Mouse (Mus musculus) splenic B cell, adult 2 months (primary cell): ENCODE results near the gene Stx18.

Source experiments
- DNase-seq: peaks from one replicate; pipeline ENCODE4 v3.0.0-alpha.2; 2011; ENCODE audit warnings: low read depth, low spot score
- H3K27me3 ChIP-seq: 2 replicates; pipeline ENCODE4 v1.6.1; 2012; ENCODE audit warnings: mild to moderate bottlenecking, low read length, moderate library complexity, mixed read lengths; ENCODE audit not compliant: control insufficient read depth, poor library complexity, insufficient read depth, severe bottlenecking
- H3K36me3 ChIP-seq: 2 replicates; pipeline ENCODE4 v1.6.1; 2012; ENCODE audit warnings: mild to moderate bottlenecking, low read length, moderate library complexity, mixed read lengths; ENCODE audit not compliant: control insufficient read depth, poor library complexity, insufficient read depth, severe bottlenecking

Gene Stx18

GRCm38 (mm10) chr5:38136247-38136646 lies 97.7 kb downstream of the Stx18 start:
- Histone ChIP-seq H3K36me3 (0 out of 2 replicates have a peak, but pooled peaks cover 2% of the 10 kb centered on the region), H3K27me3 (no peaks in the 10 kb centered on the region)
- no peak for DNase-seq

- no peaks in the 10 kb centered on the region for H3K27me3 ChIP-seq
- no peak for DNase-seq
- 0 out of 2 replicates have a peak, but pooled peaks cover 2% of the 10 kb centered on the region for H3K36me3 ChIP-seq
Measured at GRCm38 (mm10) chr5:38137163-38137562, 98.6 kb downstream of the Stx18 start.

GRCm38 (mm10) chr5:38140893-38141292 lies 102.4 kb downstream of the Stx18 start:
- Histone ChIP-seq H3K27me3 (no peaks in the 10 kb centered on the region), H3K36me3 (0 out of 2 replicates have a peak, but pooled peaks cover 2% of the 10 kb centered on the region)
- no peak for DNase-seq

GRCm38 (mm10) chr5:38146524-38146923 lies 108.0 kb downstream of the Stx18 start:
- no peaks in the 10 kb centered on the region for H3K27me3 ChIP-seq
- H3K36me3 ChIP-seq = no peaks in the 10 kb centered on the region
- no peak for DNase-seq

GRCm38 (mm10) chr5:38151264-38151663 lies 112.7 kb downstream of the Stx18 start:
- DNase-seq = no peak
- no peaks in the 10 kb centered on the region for H3K36me3 ChIP-seq
- H3K27me3 ChIP-seq = no peaks in the 10 kb centered on the region

- no peaks in the 10 kb centered on the region for H3K27me3 ChIP-seq
- DNase-seq = no peak
- no peaks in the 10 kb centered on the region for H3K36me3 ChIP-seq
Measured at GRCm38 (mm10) chr5:38152201-38153108, 113.9 kb downstream of the Stx18 start.

GRCm38 (mm10) chr5:38153636-38154035 lies 115.1 kb downstream of the Stx18 start:
- Histone ChIP-seq H3K36me3 (no peaks in the 10 kb centered on the region), H3K27me3 (no peaks in the 10 kb centered on the region)
- DNase-seq = no peak

GRCm38 (mm10) chr5:38157481-38158020 lies 119.0 kb downstream of the Stx18 start:
- no peak for DNase-seq
- Histone ChIP-seq H3K27me3 (no peaks in the 10 kb centered on the region), H3K36me3 (no peaks in the 10 kb centered on the region)

- DNase-seq = no peak
- Histone ChIP-seq H3K36me3 (no peaks in the 10 kb centered on the region), H3K27me3 (no peaks in the 10 kb centered on the region)
Measured at GRCm38 (mm10) chr5:38158501-38158946, 120.0 kb downstream of the Stx18 start.

- H3K27me3 ChIP-seq = no peaks in the 10 kb centered on the region
- no peaks in the 10 kb centered on the region for H3K36me3 ChIP-seq
- no peak for DNase-seq
Measured at GRCm38 (mm10) chr5:38158947-38159633, 120.5 kb downstream of the Stx18 start.

- DNase-seq = no peak
- H3K27me3 ChIP-seq = no peaks in the 10 kb centered on the region
- H3K36me3 ChIP-seq = no peaks in the 10 kb centered on the region
Measured at GRCm38 (mm10) chr5:38159634-38160413, 121.3 kb downstream of the Stx18 start, which contains the start of gene Nsg1. Gene Nsg1 (minus strand): TSS chr5:38159907.

GRCm38 (mm10) chr5:38168497-38168896 lies 130.0 kb downstream of the Stx18 start:
- DNase-seq = no peak
- H3K36me3 ChIP-seq = no peaks in the 10 kb centered on the region
- no peaks in the 10 kb centered on the region for H3K27me3 ChIP-seq

GRCm38 (mm10) chr5:38173766-38174165 lies 135.2 kb downstream of the Stx18 start:
- Histone ChIP-seq H3K27me3 (no peaks in the 10 kb centered on the region), H3K36me3 (no peaks in the 10 kb centered on the region)
- no peak for DNase-seq

GRCm38 (mm10) chr5:38174256-38174912 lies 135.8 kb downstream of the Stx18 start:
- no peaks in the 10 kb centered on the region for H3K36me3 ChIP-seq

More at GRCm38 (mm10) chr5:38174256-38174912, 135.8 kb downstream of the Stx18 start:
- DNase-seq = no peak
- H3K27me3 ChIP-seq = no peaks in the 10 kb centered on the region
